Mouse (Mus musculus): ENCODE measurements at regions not wholly inside any gene's neighbourhood (a gene's known extent, or its start where the extent isn't known, plus 50 kb on each side); places are given as distances from the start of the nearest gene placed in this dataset.

- no peaks in the 10 kb centered on the region for H3K4me1 ChIP-seq
Measured at GRCm38 (mm10) chr16:9439891-9440290, 555.5 kb downstream of the Grin2a start.

DNA sequence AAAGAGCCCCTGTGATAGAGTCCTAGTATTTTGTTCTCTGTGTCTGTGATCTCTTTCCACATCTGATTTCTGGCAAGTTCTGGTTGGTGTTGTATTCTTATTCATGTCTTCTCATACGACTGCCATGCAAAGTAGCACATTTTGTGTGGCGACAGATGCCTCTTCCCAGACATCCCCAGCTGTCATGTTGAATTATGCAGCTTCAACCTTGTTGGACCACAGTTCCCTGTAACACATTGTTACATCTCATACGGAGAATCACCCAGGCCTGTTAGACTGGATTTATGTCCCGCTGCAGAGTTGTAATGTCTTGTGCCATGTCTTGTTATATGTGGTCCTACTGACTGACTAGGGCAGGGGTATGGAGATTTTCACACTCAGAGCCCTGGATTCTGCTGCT lies 543.3 kb downstream of the Grin2a start:
- DNase-seq (ENCODE audit: low spot score), result no peak
- H3K9me3 ChIP-seq, result no peaks in the 10 kb centered on the region
- H3K4me1 ChIP-seq, result no peaks in the 10 kb centered on the region
- H3K36me3 ChIP-seq (replicated peaks), result no peaks in the 10 kb centered on the region
- H3K4me3 ChIP-seq, result no peak overlapping the region
- no peak overlapping the region for H3K27ac ChIP-seq (replicated peaks)
- WGBS, result 87% methylated on average over 4 of the region's 4 CpGs
- H3K27me3 ChIP-seq (replicated peaks; ENCODE audit: low read depth, poor library complexity, severe bottlenecking), result no peaks in the 10 kb centered on the region

More at GRCm38 (mm10) chr16:9439891-9440290, 555.5 kb downstream of the Grin2a start:
- WGBS, result 87% methylated on average over 1 of the region's 1 CpGs
- Histone ChIP-seq H3K27me3 (replicated peaks; ENCODE audit: low read depth, poor library complexity, severe bottlenecking) (no peaks in the 10 kb centered on the region), H3K36me3 (replicated peaks) (no peaks in the 10 kb centered on the region), H3K27ac (replicated peaks) (no peak overlapping the region), H3K9me3 (no peaks in the 10 kb centered on the region), H3K4me3 (no peak overlapping the region)
- DNase-seq (ENCODE audit: low spot score), result no peak

GRCm38 (mm10) chr16:9457574-9457973 lies 537.8 kb downstream of the Grin2a start:
- no peak for DNase-seq (ENCODE audit: low spot score)
- no peak overlapping the region for H3K27ac ChIP-seq (replicated peaks)
- WGBS, result 68% methylated on average over 6 of the region's 6 CpGs
- H3K27me3 ChIP-seq (replicated peaks; ENCODE audit: low read depth, poor library complexity, severe bottlenecking), result no peaks in the 10 kb centered on the region
- no peaks in the 10 kb centered on the region for H3K4me1 ChIP-seq
- no peaks in the 10 kb centered on the region for H3K9me3 ChIP-seq
- H3K4me3 ChIP-seq, result no peak overlapping the region
- no peaks in the 10 kb centered on the region for H3K36me3 ChIP-seq (replicated peaks)

DNA sequence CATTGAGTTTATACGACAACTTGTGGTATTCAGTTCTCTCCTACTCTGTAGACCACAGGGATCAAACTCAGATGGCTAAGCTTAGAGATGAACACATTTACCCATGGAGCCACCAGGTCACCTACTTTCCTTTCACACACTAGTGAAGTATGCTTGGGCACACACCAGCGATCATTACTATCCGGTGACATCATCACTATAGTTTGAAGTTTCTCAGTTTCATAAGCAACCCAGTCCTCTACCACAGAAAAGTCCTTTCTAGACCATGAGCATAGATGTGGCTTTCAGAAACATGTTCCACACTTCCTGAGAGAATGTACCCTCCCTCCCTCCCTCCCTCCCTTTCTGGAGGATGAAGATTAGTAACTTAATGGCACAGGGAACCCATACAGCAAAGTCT lies 532.9 kb downstream of the Grin2a start:
- WGBS, result 90% methylated on average over 3 of the region's 3 CpGs
- Histone ChIP-seq H3K27me3 (replicated peaks; ENCODE audit: low read depth, poor library complexity, severe bottlenecking) (no peaks in the 10 kb centered on the region), H3K36me3 (replicated peaks) (no peaks in the 10 kb centered on the region), H3K27ac (replicated peaks) (no peak overlapping the region), H3K4me1 (no peaks in the 10 kb centered on the region), H3K4me3 (no peak overlapping the region), H3K9me3 (no peaks in the 10 kb centered on the region)
- DNase-seq (ENCODE audit: low spot score), result no peak

DNA sequence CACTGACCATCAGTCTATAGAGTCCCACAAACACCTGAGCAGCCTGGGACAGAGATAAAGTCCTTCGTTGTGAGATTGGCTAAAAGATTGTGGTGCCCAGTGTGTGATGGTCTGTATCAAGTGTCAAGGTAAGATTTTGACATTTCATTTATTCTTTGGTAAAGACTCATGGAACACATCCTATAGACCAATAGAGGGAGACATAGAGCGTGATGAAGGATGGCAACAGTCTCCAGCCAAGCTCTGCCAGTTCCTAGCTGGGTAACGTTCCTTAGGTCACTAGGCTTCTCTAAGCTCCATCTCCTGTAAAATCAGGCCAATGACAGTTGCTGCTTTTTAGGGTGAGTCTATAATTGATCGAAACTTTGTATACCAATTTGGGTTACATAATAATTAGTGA lies 526.0 kb downstream of the Grin2a start:
- WGBS, result 66% methylated on average over 4 of the region's 4 CpGs
- DNase-seq (ENCODE audit: low spot score), result no peak

GRCm38 (mm10) chr16:9485291-9485690 lies 510.1 kb downstream of the Grin2a start:
- Histone ChIP-seq H3K27me3 (replicated peaks; ENCODE audit: low read depth, poor library complexity, severe bottlenecking) (no peaks in the 10 kb centered on the region), H3K36me3 (replicated peaks) (no peaks in the 10 kb centered on the region), H3K27ac (replicated peaks) (no peak overlapping the region), H3K9me3 (no peaks in the 10 kb centered on the region), H3K4me3 (no peak overlapping the region), H3K4me1 (no peaks in the 10 kb centered on the region)
- no peak for DNase-seq (ENCODE audit: low spot score)
- 82% methylated on average over 1 of the region's 1 CpGs for WGBS

More for the DNA sequence above, 526.0 kb downstream of the Grin2a start:
- no peaks in the 10 kb centered on the region for H3K36me3 ChIP-seq (replicated peaks)
- H3K27me3 ChIP-seq (replicated peaks; ENCODE audit: low read depth, poor library complexity, severe bottlenecking), result no peaks in the 10 kb centered on the region
- H3K27ac ChIP-seq (replicated peaks), result no peak overlapping the region
- H3K4me1 ChIP-seq, result no peaks in the 10 kb centered on the region
- H3K4me3 ChIP-seq, result no peak overlapping the region
- H3K9me3 ChIP-seq, result no peaks in the 10 kb centered on the region

DNA sequence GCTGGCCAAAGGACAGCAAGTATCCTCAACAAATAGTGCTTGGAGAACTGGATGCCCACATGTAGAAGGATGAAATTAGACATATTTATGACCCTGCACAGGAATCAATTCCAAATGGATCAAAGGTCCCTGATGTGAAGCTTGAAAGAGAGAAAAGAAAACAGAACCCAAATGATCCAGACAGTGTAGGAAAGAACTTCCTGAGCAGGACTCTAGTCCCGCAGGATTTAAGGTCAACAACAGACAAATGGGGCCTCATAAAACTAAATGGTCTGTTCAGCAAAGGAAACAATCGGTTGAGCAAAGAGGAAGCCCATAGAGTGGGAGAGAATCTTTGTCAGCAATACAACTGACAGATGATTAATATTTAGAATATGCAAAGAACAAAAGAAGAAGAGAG lies 497.1 kb downstream of the Grin2a start:
- no peak overlapping the region for H3K27ac ChIP-seq (replicated peaks)
- H3K4me1 ChIP-seq, result no peaks in the 10 kb centered on the region
- H3K4me3 ChIP-seq, result no peak overlapping the region
- DNase-seq (ENCODE audit: low spot score), result no peak
- H3K36me3 ChIP-seq (replicated peaks), result no peaks in the 10 kb centered on the region
- WGBS, result 50% methylated on average over 2 of the region's 2 CpGs
- H3K9me3 ChIP-seq, result no peaks in the 10 kb centered on the region
- H3K27me3 ChIP-seq (replicated peaks; ENCODE audit: low read depth, poor library complexity, severe bottlenecking), result no peaks in the 10 kb centered on the region

DNA sequence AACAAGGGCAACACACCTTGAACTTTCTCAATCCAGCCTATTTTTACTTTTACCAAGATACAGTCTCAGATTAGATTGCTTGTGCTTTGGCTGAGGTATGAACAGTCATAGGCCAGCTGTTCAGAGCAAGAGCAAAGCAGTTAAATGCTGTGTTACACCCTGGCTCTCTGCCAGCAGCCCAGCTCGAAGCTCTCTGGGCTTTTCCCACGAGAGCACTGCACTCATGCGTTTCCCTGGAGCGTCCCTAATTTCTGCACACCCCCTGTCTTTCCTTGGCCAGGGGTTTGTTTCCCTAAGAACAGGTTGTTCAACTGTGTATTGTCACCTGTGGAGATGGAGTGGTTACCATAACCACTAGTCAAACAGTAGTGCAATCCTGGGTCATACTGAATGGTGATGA lies 493.6 kb downstream of the Grin2a start:
- no peaks in the 10 kb centered on the region for H3K4me1 ChIP-seq
- no peak for DNase-seq (ENCODE audit: low spot score)
- H3K9me3 ChIP-seq, result no peaks in the 10 kb centered on the region
- H3K27me3 ChIP-seq (replicated peaks; ENCODE audit: low read depth, poor library complexity, severe bottlenecking), result no peaks in the 10 kb centered on the region
- WGBS, result 85% methylated on average over 4 of the region's 4 CpGs
- no peak overlapping the region for H3K4me3 ChIP-seq
- no peaks in the 10 kb centered on the region for H3K36me3 ChIP-seq (replicated peaks)
- H3K27ac ChIP-seq (replicated peaks), result no peak overlapping the region

- DNase-seq (ENCODE audit: low spot score), result no peak
- H3K36me3 ChIP-seq (replicated peaks), result no peaks in the 10 kb centered on the region
- H3K9me3 ChIP-seq, result no peaks in the 10 kb centered on the region
- 93% methylated on average over 1 of the region's 1 CpGs for WGBS
- H3K4me3 ChIP-seq, result no peak overlapping the region
- H3K27me3 ChIP-seq (replicated peaks; ENCODE audit: low read depth, poor library complexity, severe bottlenecking), result no peaks in the 10 kb centered on the region
- no peaks in the 10 kb centered on the region for H3K4me1 ChIP-seq
- no peak overlapping the region for H3K27ac ChIP-seq (replicated peaks)
Measured at GRCm38 (mm10) chr16:9509666-9510065, 485.7 kb downstream of the Grin2a start.

GRCm38 (mm10) chr16:9514538-9514937 lies 480.8 kb downstream of the Grin2a start:
- H3K9me3 ChIP-seq, result 0 out of 2 replicates have a peak, but pooled peaks cover 4% of the 10 kb centered on the region
- no peak overlapping the region for H3K4me3 ChIP-seq
- H3K36me3 ChIP-seq (replicated peaks), result no peaks in the 10 kb centered on the region
- no peaks in the 10 kb centered on the region for H3K27me3 ChIP-seq (replicated peaks; ENCODE audit: low read depth, poor library complexity, severe bottlenecking)
- WGBS, result 46% methylated on average over 4 of the region's 4 CpGs
- H3K4me1 ChIP-seq, result no peaks in the 10 kb centered on the region
- H3K27ac ChIP-seq (replicated peaks), result no peak overlapping the region
- no peak for DNase-seq (ENCODE audit: low spot score)

Data from embryonic facial prominence, embryonic 10.5 days (tissue).